Mouse (Mus musculus) v-Abl transformed pro-B cells (cell line): ENCODE results near the gene Syn2.

Source experiments
- in situ Hi-C, 2 experiments: fragments of 400-800 bp; cut with MboI; formaldehyde crosslinking; loops; one replicate each; pipeline ENCODE4 v1.15.1; 2025; ENCODE audit not compliant: unreplicated experiment in 2 of 2

Syn2 gene

DNA sequence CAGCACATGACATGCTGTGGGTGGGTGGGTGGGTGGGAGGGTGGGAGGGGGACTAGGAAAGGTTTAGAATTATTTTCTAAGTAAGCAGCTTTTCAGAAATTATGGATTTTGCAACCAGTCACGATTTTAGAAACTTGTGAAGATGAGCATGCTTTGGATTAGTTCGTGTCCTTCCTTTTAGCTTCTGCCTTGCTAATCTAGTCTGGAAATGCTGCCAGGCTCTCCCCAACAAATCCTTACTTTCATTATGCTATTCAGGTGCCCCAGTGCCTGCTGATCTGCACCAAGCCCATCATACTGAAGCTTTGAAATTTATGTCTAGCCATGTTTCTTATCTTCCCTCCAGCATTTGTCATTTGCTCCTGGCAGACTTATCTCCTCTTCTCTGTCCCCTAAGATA is 34.8 kb downstream of the Syn2 start:
- in situ Hi-C loops = no loop called here

DNA sequence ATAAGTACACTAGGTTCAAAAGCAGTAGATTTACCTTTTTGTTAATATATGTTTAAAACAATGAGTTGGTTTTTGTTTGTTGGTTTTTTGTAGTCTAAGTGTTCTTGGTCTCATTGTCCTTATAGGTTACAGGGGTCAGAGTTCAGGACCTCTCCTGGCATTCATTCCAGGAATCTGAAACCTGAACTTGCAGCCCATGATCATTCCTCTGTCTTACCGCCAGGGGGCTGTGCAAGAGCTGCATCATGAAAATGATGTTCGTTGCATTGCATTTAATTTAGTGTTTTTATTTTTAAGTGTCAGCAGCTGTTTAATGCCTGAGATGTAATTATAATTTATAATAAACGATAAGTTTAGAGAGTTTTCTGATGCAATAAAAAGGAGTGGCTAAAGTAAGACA is 40.1 kb downstream of the Syn2 start:
- in situ Hi-C loops = no loop called here

DNA sequence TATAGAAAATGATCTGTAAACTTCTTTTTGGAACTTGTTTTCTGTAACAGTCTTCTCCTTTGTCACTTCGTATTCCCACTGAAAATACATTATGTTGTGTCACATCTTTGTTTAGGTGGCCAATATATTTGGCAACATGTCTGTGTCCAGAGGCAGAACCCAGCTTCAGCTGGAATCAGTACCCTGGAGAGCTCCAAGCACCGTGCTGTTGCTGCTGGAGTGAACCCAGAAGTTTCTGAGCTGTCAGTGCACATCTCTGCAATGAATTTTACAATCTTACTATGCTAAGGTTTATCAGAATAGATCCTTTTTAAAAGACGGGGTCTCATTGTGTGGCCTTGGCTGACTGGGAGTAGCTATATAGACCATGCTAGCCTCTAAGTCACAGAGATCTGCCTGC is 44.1 kb downstream of the Syn2 start:
- in situ Hi-C loops = no loop called here

GRCm38 (mm10) chr6:115181094-115181493 is 46.4 kb downstream of the Syn2 start:
- in situ Hi-C loops = no loop called here

GRCm38 (mm10) chr6:115191111-115191510 is 56.4 kb downstream of the Syn2 start:
- in situ Hi-C loops = no loop called here

GRCm38 (mm10) chr6:115200753-115201152 is 66.1 kb downstream of the Syn2 start:
- in situ Hi-C loops = loop anchor here in 1 of 2 experiments (25.0 kb wide), 1 partner anchor 562 kb away; the partner anchor contains the start of genes Cand2 and Tmem40

GRCm38 (mm10) chr6:115203029-115203428 is 68.3 kb downstream of the Syn2 start:
- in situ Hi-C loops = loop anchor here in 1 of 2 experiments (25.0 kb wide), 1 partner anchor 559 kb away; the partner anchor contains the start of genes Cand2 and Tmem40

DNA sequence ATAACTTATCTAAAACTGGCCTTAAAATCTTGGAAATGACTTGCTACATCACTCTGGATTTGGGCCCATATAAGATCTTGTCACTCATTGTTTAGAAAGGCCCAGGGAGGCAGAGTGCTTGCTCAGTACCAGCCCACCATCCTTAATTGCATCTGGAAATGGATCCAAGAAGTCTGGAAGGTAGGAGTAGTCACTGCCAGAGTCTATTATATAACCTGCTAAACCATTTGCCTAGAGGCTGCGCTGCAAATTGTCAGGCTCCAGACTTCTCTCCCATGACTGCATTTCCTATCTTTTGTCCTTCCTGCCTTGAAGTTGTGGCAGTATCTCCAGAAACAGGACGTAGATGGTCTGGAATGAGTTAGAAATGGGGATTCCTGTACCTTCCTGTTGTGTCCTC is 75.5 kb downstream of the Syn2 start:
- in situ Hi-C loops = loop anchor here in 1 of 2 experiments (25.0 kb wide), 1 partner anchor 552 kb away; the partner anchor contains the start of genes Cand2 and Tmem40

GRCm38 (mm10) chr6:115210820-115211219 is 76.1 kb downstream of the Syn2 start:
- in situ Hi-C loops = loop anchor here in 1 of 2 experiments (25.0 kb wide), 1 partner anchor 551 kb away; the partner anchor contains the start of genes Cand2 and Tmem40

GRCm38 (mm10) chr6:115212132-115212903 is 77.6 kb downstream of the Syn2 start:
- in situ Hi-C loops = loop anchor here in 1 of 2 experiments (25.0 kb wide), 1 partner anchor 550 kb away; the partner anchor contains the start of genes Cand2 and Tmem40

GRCm38 (mm10) chr6:115213129-115213528 is 78.4 kb downstream of the Syn2 start:
- in situ Hi-C loops = loop anchor here in 1 of 2 experiments (25.0 kb wide), 1 partner anchor 549 kb away; the partner anchor contains the start of genes Cand2 and Tmem40

DNA sequence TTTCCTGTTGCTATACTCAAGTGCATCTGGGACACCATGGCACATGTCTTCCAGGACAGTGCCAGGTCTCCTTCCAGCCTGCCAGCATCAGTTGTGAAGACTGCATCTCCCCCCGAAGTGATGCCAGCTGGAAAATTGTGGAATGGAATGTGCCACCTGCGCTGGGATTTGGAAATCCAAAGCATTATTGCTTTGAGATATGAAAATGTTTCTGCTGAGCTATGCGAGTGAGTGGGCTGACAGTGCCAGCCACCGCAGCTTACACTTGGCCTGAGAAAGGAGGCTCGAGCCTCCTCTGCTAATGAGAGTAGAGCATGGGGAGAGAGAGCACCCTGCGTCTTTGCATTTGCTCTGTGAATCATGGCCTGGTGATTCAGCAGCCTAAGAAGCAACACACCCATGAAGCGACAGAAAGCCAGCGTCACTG is 86.5 kb downstream of the Syn2 start:
- in situ Hi-C loops = loop anchor here (10.0 to 25.0 kb wide), 2 partner anchors 541 to 544 kb away; partner anchors contain the start of genes Tmem40 (in 2 of the 2) and Cand2 (in 1 of the 2)

DNA sequence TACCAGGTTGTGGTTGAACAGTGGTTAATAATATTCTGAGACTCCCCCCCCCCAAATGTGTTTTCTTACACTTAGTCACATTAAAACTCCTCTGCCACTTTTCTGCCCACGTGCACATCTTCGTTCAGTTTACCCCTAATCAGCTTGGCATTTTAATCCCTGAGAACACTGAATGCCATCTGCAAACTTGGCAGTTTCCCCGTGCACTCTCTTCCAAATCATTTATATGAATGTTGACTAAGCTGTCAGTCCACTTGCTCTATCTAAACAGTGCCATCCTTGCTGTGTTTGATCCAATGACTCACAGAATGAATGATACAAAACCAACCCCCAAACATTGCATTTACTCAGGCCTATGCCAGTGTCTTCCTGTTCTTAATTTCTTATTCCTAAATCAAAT is 90.8 kb downstream of the Syn2 start:
- in situ Hi-C loops = loop anchor here in 1 of 2 experiments (5.0 to 10.0 kb wide), 2 partner anchors 312 to 539 kb away; partner anchors contain the start of gene Tmem40

DNA sequence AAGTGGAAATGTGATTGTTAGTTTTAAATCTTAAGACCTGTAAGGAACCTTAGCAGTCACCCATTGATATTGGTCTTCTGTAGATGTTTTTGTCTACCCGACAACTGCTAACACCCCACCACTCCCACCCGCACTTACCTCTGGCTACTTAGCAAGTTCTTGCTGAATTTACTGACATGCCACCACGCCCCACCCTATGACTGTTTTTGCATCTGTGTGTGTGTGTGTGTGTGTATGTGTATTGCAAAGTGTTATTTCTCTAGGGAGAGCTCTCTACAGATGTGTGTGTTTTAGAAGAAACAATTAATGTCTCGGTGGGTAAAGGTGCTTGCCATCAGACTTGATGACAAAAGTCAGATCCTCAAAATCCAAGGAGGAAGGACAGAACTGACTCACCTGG is 92.3 kb downstream of the Syn2 start, which contains the start of gene Gm17482:
Gm17482 (plus strand) TSS at position 301 of the 400 bp plus-strand sequence.
- in situ Hi-C loops = loop anchor here in 1 of 2 experiments (5.0 to 10.0 kb wide), 2 partner anchors 310 to 538 kb away; partner anchors contain the start of gene Tmem40

DNA sequence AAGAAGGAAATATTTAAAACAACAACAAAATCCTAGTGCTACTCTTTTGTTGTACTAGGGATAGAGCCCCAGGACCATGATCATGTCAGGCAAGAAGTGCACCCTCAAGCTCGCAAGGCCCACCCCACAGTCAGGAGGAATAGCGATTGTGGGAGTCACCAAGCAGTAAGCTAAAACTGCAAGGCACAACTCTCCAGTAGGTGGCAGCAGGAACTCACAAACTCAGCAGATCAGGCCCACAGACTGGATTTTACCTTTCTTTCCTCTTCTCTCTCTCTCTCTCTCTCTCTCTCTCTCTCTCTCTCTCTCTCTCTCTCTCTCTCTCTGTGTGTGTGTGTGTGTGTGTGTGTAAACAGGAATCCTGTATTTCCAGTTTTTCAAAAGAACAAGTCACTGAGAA is 92.8 kb downstream of the Syn2 start:
- in situ Hi-C loops = loop anchor here in 1 of 2 experiments (5.0 to 10.0 kb wide), 2 partner anchors 310 to 537 kb away; partner anchors contain the start of gene Tmem40

DNA sequence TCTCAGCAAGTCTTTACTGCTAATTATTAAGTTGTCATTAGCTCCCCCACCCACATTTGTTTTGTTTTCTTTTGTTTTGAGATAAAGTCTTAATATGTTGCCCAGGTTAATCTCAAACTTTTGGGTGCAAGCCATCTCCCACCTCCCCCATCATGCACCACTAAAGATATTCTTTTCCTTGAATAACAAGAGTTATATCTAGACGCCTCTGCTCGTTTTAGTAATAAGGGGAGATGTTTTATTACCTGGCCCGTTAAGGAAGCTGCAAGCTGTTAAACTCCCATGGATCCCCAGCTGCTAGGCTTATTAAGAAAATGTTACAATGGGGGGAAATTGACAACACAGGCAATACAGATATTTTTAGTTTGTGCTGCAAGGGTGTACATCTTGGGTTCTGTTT is 95.9 kb downstream of the Syn2 start:
- in situ Hi-C loops = loop anchor here in 1 of 2 experiments (5.0 kb wide), 1 partner anchor 307 kb away; no protein-coding TSS in a partner anchor

- in situ Hi-C loops = loop anchor here in 1 of 2 experiments (5.0 kb wide), 1 partner anchor 305 kb away; no protein-coding TSS in a partner anchor
Observed at GRCm38 (mm10) chr6:115231836-115232235, 97.1 kb downstream of the Syn2 start.

DNA sequence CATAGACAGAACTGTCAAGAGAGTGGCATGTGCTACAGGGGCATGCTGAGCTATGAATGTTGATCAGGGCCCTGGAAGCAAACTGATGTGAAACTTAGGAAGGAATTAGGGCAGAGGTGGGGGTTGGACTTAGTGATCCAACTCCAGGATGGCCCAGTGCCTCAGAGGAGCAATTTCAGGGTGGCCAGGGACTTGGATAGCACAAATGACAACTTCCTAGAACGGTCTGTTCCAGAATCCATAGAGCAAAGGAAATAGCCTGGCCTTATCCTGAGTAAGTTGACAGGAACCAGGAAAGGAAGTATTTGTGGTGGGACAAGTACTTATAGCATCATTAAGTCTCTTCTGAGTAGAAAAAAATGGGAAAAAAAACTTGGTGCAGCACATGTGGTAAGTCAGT is 97.9 kb downstream of the Syn2 start:
- in situ Hi-C loops = loop anchor here in 1 of 2 experiments (5.0 kb wide), 1 partner anchor 305 kb away; no protein-coding TSS in a partner anchor

DNA sequence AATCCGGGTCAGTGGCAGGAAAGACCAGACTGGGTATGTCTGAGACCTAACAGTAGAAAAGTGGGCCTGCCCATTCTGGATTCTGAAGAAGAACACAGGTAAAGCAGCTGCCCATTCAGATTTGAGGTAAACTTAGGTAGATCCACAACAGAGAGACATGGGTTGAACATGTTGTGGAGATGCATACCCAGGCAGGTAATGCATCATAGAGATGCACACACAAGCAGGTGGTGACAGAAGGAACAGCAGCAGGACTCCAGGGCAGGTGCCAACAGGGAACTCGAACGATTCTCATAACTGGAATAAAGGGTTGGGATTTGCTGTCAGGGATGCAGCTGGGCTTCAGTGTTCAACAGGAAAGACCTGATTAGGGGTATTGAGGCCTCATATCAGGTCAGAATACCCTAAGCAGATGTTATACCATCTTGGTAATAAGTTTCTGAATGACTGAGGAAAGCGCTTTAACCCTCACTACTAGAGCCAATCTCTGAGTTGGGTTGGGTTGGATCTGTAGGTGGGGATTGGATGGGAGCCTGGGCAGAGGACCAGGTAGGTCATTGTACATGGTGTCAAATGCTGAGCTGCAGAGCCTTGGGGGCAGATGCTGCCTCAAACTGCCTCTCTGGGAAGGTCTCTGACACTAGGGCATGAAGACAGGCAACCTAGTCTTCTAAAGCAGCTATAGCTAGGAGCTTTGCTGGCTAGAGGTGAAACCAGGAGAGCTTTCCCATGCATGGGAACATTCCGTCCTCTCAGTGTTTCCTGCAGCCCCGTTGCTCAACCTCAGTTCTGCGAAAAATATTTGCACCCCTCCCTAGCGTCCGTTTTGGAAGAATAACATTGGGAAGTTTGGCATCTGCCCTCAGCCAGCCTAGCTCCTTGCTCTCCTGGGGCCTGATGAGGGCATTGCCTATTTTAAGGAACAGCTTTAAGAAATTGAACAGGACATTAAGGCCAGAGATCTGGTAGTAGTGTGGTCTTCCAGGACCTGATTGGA is 103.6 kb downstream of the Syn2 start:
- in situ Hi-C loops = no loop called here

GRCm38 (mm10) chr6:115239335-115239734 is 104.6 kb downstream of the Syn2 start:
- in situ Hi-C loops = no loop called here
